Mouse (Mus musculus) bone marrow, adult 2 months (tissue): Measurements from ENCODE around the gene Pde10a. TPM values are rescaled to one million over a fixed set of nuclear protein-coding genes. Genes with fewer than 3 reads are reported as not detected.

ENCODE experiments used
- H3K27ac ChIP-seq: fragments of 200-500 bp; 2 replicates; pipeline ENCODE4 v1.5.1; 2012; ENCODE audit warnings: low read depth, mild to moderate bottlenecking, control low read depth, inconsistent platforms, low read length; ENCODE audit not compliant: control insufficient read depth, poor library complexity, insufficient read depth
- H3K4me1 ChIP-seq: fragments of 200-500 bp; 2 replicates; pipeline ENCODE4 v1.6.1; 2011; ENCODE audit warnings: low read length; ENCODE audit not compliant: control insufficient read depth, insufficient read depth
- H3K4me3 ChIP-seq: fragments of 200-500 bp; replicated peaks from 2 replicates; pipeline ENCODE3; 2011; ENCODE audit warnings: mild to moderate bottlenecking, low read depth, low read length, control low read depth; ENCODE audit not compliant: control insufficient read depth
- CTCF ChIP-seq: fragments of 200-500 bp; IDR thresholded peaks from 2 replicates; pipeline ENCODE4 v1.5.1; 2011; ENCODE audit warnings: low read length, control low read depth; ENCODE audit not compliant: control insufficient read depth, insufficient read depth
- POLR2A ChIP-seq: fragments of 200-500 bp; IDR thresholded peaks from 2 replicates; pipeline ENCODE4 v1.6.1; 2011; ENCODE audit warnings: low read depth, mild to moderate bottlenecking, control low read depth, low read length, borderline replicate concordance; ENCODE audit not compliant: control insufficient read depth
- WGBS: fragments of 180-500 bp; shearing (Covaris S2); methylation state at CpG from one replicate; pipeline ENCODE4 v1.1.7; 2018; 5-methylcytosine and 5-hydroxymethylcytosine counted together
- polyA plus RNA-seq: library from polyadenylated mRNA; stranded (reverse); fragments of >200 nt; gene quantifications from 2 replicates; pipeline ENCODE4 v1.2.4, GENCODE M21; 2011; ENCODE audit warnings: low replicate concordance; ENCODE audit not compliant: missing spikeins, insufficient read depth, insufficient read length

Gene Pde10a
- polyA plus RNA-seq, 1 experiment = 5.5 TPM

- H3K27ac ChIP-seq = no peak overlapping the region
- TF ChIP-seq POLR2A (no peak), CTCF (peak; percentile 57)
- no peaks in the 10 kb centered on the region for H3K4me1 ChIP-seq
- H3K4me3 ChIP-seq = no peak overlapping the region
- 35% methylated on average over 7 of the region's 7 CpGs for WGBS
Measured at GRCm38 (mm10) chr17:8613882-8614551, 88.8 kb downstream of the Pde10a start.

GRCm38 (mm10) chr17:8620346-8620745 is 95.2 kb downstream of the Pde10a start:
- H3K4me1 ChIP-seq = no peaks in the 10 kb centered on the region
- H3K4me3 ChIP-seq = no peak overlapping the region
- H3K27ac ChIP-seq = no peak overlapping the region
- 46% methylated on average over 5 of the region's 5 CpGs for WGBS
- TF ChIP-seq CTCF (no peak), POLR2A (no peak)

- no peak for TF ChIP-seq POLR2A
- TF ChIP-seq CTCF = no peak
- Histone ChIP-seq H3K4me1 (no peaks in the 10 kb centered on the region), H3K4me3 (no peak overlapping the region), H3K27ac (no peak overlapping the region)
- WGBS = 49% methylated on average over 2 of the region's 2 CpGs
Measured at GRCm38 (mm10) chr17:8621105-8621504, 95.9 kb downstream of the Pde10a start.

GRCm38 (mm10) chr17:8621906-8622305 is 96.7 kb downstream of the Pde10a start:
- H3K4me3 ChIP-seq = no peak overlapping the region
- WGBS = 69% methylated on average over 6 of the region's 6 CpGs
- no peak for TF ChIP-seq POLR2A
- no peak for TF ChIP-seq CTCF

GRCm38 (mm10) chr17:8626421-8626820 is 101.2 kb downstream of the Pde10a start:
- Histone ChIP-seq H3K4me1 (no peaks in the 10 kb centered on the region; the same call in none of the 2 replicates), H3K27ac (no peak overlapping the region), H3K4me3 (no peak overlapping the region)
- TF ChIP-seq CTCF = no peak
- TF ChIP-seq POLR2A = no peak
- WGBS = 71% methylated on average over 8 of the region's 8 CpGs

More at GRCm38 (mm10) chr17:8621906-8622305, 96.7 kb downstream of the Pde10a start:
- Histone ChIP-seq H3K4me1 (no peaks in the 10 kb centered on the region), H3K27ac (no peak overlapping the region)

GRCm38 (mm10) chr17:8631701-8632100 is 106.5 kb downstream of the Pde10a start:
- TF ChIP-seq POLR2A (no peak), CTCF (no peak)
- H3K4me3 ChIP-seq = no peak overlapping the region
- 75% methylated on average over 1 of the region's 1 CpGs for WGBS
- peaks cover 2% of the 10 kb centered on the region for H3K4me1 ChIP-seq
- no peak overlapping the region for H3K27ac ChIP-seq

GRCm38 (mm10) chr17:8633596-8633995 is 108.4 kb downstream of the Pde10a start:
- TF ChIP-seq POLR2A = no peak
- no peak for TF ChIP-seq CTCF
- H3K27ac ChIP-seq = no peak overlapping the region
- no peak overlapping the region for H3K4me3 ChIP-seq
- 53% methylated on average over 8 of the region's 8 CpGs for WGBS
- peaks cover 2% of the 10 kb centered on the region for H3K4me1 ChIP-seq

- Histone ChIP-seq H3K27ac (no peak overlapping the region), H3K4me3 (no peak overlapping the region), H3K4me1 (peaks cover 2% of the 10 kb centered on the region)
- WGBS = 71% methylated on average over 4 of the region's 4 CpGs
- TF ChIP-seq CTCF (no peak), POLR2A (no peak)
Measured at GRCm38 (mm10) chr17:8634476-8634875, 109.3 kb downstream of the Pde10a start.
